Mouse (Mus musculus): ENCODE measurements around the gene Myh8.

DNA sequence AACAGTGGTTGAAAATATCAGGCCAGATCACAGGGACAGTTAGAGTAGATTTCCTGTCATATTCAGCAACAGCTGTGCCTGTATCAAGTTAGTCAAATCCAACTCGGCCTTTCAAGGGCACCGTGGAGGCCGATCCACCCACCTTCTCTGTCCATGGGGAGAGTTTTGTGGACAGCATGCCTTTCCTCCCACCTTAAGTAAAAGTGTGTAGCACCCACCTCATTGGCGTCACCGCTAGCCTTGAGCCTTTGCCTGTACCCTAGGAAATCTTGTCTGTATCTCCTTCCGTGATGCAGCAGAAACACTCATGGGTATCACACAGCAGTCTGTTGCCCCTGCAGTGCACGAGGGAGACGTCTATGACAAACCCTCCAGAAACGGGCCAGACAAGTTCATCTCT lies 40.1 kb upstream of the Myh8 start:
- TF ChIP-seq POLR2A (IDR thresholded peaks at IDR 0.05; ENCODE audit: borderline replicate concordance, low read depth, low read length) (no peak), CTCF (IDR thresholded peaks at IDR 0.05; ENCODE audit: low read depth, low read length) (no peak)
